Mouse (Mus musculus) kidney, adult 2 months (tissue): ENCODE data around the gene Esrra. TPM values are rescaled to one million over a fixed set of nuclear protein-coding genes. Genes with fewer than 3 reads are reported as not detected.

Experiments used
- DNase-seq: peaks from one replicate; pipeline ENCODE4 v3.0.0; 2021
- H3K27ac ChIP-seq: fragments of 200-500 bp; 2 replicates; pipeline ENCODE4 v1.5.1; 2012; ENCODE audit warnings: low read depth, low read length, control low read depth, inconsistent platforms; ENCODE audit not compliant: insufficient read depth
- H3K27me3 ChIP-seq: fragments of 200-500 bp; replicated peaks from 2 replicates; pipeline ENCODE4 v1.6.1; 2012; ENCODE audit warnings: mild to moderate bottlenecking, moderate library complexity, low read length, inconsistent platforms; ENCODE audit not compliant: control insufficient read depth, insufficient read depth
- H3K36me3 ChIP-seq: fragments of 200-500 bp; 2 replicates; pipeline ENCODE4 v1.6.1; 2012; ENCODE audit warnings: mild to moderate bottlenecking, moderate library complexity, low read length, inconsistent platforms; ENCODE audit not compliant: control insufficient read depth, insufficient read depth
- H3K4me1 ChIP-seq: fragments of 200-500 bp; 2 replicates; pipeline ENCODE4 v1.6.1; 2011; ENCODE audit warnings: low read length; ENCODE audit not compliant: control insufficient read depth, insufficient read depth
- H3K4me3 ChIP-seq: fragments of 200-500 bp; 2 replicates; pipeline ENCODE4 v1.5.1; 2011; ENCODE audit warnings: mild to moderate bottlenecking, low read depth, low read length, control low read depth; ENCODE audit not compliant: insufficient read depth
- CTCF ChIP-seq: fragments of 200-500 bp; conservative IDR thresholded peaks from 2 replicates; pipeline ENCODE4 v1.5.1; 2011; ENCODE audit warnings: low read depth, mild to moderate bottlenecking, control low read depth, low read length, moderate library complexity, mixed read lengths; ENCODE audit not compliant: insufficient read depth, insufficient read length
- POLR2A ChIP-seq: fragments of 200-500 bp; IDR thresholded peaks from one replicate; pipeline ENCODE4 v1.6.1; 2011; ENCODE audit warnings: low read depth, low read length, control low read depth
- WGBS: fragments of 180-500 bp; shearing (Covaris S2); methylation state at CpG from one replicate; pipeline ENCODE4 v1.1.7; 2018; 5-methylcytosine and 5-hydroxymethylcytosine counted together
- polyA plus RNA-seq: library from polyadenylated mRNA; depleted of rRNA; stranded (reverse); fragments of >200 nt; gene quantifications from 2 replicates; pipeline ENCODE4 v1.2.3, GENCODE M21; 2012

The Esrra gene
- polyA plus RNA-seq, 1 experiment = 134 TPM

GRCm38 (mm10) chr19:6893731-6894451 lies 27.7 kb downstream of the Esrra start:
- Histone ChIP-seq H3K27me3 (no peaks in the 10 kb centered on the region), H3K4me1 (0 out of 2 replicates have a peak, but pooled peaks cover 2% of the 10 kb centered on the region), H3K36me3 (no peaks in the 10 kb centered on the region), H3K4me3 (no peak overlapping the region), H3K27ac (no peak overlapping the region)
- 96% methylated on average over 14 of the region's 14 CpGs for WGBS
- no peak for DNase-seq
- no peak for TF ChIP-seq POLR2A
- no peak for TF ChIP-seq CTCF

GRCm38 (mm10) chr19:6892512-6892911 lies 29.1 kb downstream of the Esrra start:
- no peaks in the 10 kb centered on the region for H3K27me3 ChIP-seq
- no peak overlapping the region for H3K4me3 ChIP-seq
- peak; percentile 63 for DNase-seq
- TF ChIP-seq POLR2A (no peak), CTCF (no peak)
- no peak overlapping the region for H3K27ac ChIP-seq
- H3K4me1 ChIP-seq = 0 out of 2 replicates have a peak, but pooled peaks cover 2% of the 10 kb centered on the region
- WGBS = 27% methylated on average over 4 of the region's 4 CpGs
- H3K36me3 ChIP-seq = no peaks in the 10 kb centered on the region

- Histone ChIP-seq H3K27me3 (no peaks in the 10 kb centered on the region), H3K4me1 (no peaks in the 10 kb centered on the region), H3K36me3 (no peaks in the 10 kb centered on the region), H3K4me3 (no peak overlapping the region), H3K27ac (no peak overlapping the region)
- DNase-seq = no peak
- 88% methylated on average over 4 of the region's 4 CpGs for WGBS
- TF ChIP-seq POLR2A (no peak), CTCF (no peak)
Measured at GRCm38 (mm10) chr19:6877965-6878364, 43.6 kb downstream of the Esrra start.

- no peak for DNase-seq
- Histone ChIP-seq H3K27ac (no peak overlapping the region), H3K27me3 (no peaks in the 10 kb centered on the region), H3K4me1 (peaks cover 5% of the 10 kb centered on the region), H3K4me3 (no peak overlapping the region), H3K36me3 (no peaks in the 10 kb centered on the region)
- no peak for TF ChIP-seq CTCF
- no peak for TF ChIP-seq POLR2A
Measured at GRCm38 (mm10) chr19:6876799-6877198, 44.8 kb downstream of the Esrra start.

- H3K4me3 ChIP-seq = no peak overlapping the region
- H3K36me3 ChIP-seq = no peaks in the 10 kb centered on the region
- WGBS = 84% methylated on average over 6 of the region's 6 CpGs
- H3K4me1 ChIP-seq = peaks cover 15% of the 10 kb centered on the region
- no peak overlapping the region for H3K27ac ChIP-seq
- DNase-seq = no peak
- H3K27me3 ChIP-seq = no peaks in the 10 kb centered on the region
- TF ChIP-seq POLR2A = no peak
- no peak for TF ChIP-seq CTCF
Measured at GRCm38 (mm10) chr19:6875834-6876233, 45.8 kb downstream of the Esrra start.

GRCm38 (mm10) chr19:6874257-6874656 lies 47.4 kb downstream of the Esrra start:
- H3K27ac ChIP-seq = no peak overlapping the region
- WGBS = 84% methylated on average over 1 of the region's 1 CpGs
- H3K36me3 ChIP-seq = no peaks in the 10 kb centered on the region
- no peaks in the 10 kb centered on the region for H3K27me3 ChIP-seq
- TF ChIP-seq CTCF (no peak), POLR2A (no peak)
- DNase-seq = no peak
- peaks cover 17% of the 10 kb centered on the region for H3K4me1 ChIP-seq
- H3K4me3 ChIP-seq = no peak overlapping the region

GRCm38 (mm10) chr19:6872701-6873100 lies 48.9 kb downstream of the Esrra start:
- DNase-seq = no peak
- H3K36me3 ChIP-seq = no peaks in the 10 kb centered on the region
- 67% methylated on average over 3 of the region's 3 CpGs for WGBS
- H3K4me3 ChIP-seq = no peak overlapping the region
- TF ChIP-seq POLR2A (no peak), CTCF (no peak)
- no peaks in the 10 kb centered on the region for H3K27me3 ChIP-seq
- H3K4me1 ChIP-seq = peaks cover 20% of the 10 kb centered on the region
- H3K27ac ChIP-seq = no peak overlapping the region; the same call in 1 of the 2 replicates
